ENCODE assay signal across 8 mouse cellular contexts in the genomic region with DNA sequence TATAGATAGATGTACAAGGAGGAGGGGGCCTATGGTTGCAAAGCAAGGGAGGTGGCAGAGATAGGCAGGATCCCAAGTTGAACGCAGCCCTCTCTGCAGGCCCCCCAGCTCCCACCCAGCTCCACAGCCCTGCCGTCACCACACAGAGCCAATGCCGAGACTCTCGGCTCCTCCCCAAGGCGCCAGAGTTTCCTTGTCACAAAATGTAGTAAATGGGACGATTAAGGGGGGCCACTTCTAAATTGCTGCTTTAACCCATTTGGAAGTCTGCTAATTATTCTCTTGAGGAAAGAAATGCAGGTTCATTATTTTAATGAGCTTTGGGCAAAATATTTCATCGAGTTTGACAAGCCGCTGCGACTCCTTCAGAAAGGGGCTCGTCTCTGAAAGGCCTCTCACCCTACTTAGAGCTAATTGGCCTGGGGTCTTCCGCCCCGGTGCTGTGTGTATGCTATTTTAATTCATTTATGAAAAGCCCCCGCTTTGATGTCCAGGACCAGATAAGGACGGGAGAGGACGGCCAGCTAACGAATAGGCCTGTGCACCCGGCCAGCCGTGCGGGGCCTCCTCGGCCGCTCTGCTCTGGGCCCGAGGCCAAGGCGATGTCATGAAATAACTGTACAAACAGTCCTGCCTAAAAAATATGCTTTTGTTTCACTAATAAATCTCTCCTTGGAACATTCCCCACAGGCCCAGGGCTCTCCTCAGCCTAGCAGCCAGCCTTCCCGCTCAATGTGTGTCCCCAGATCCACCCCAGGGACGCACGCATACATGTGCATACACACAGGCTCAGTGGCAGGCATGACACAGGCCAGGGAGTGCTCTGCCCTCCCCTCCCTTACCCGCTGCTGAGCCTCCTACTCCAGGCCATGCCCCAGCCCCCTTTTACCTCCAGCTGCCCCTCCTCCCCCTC.
DNase-seq lines count a peak whose midpoint lies in the region; ATAC-seq lines count a peak whose summit lies in the region.

No protein-coding gene starts in this region.

- DNase-seq in cerebellum, adult 9-10 months: peak; percentile 6
- no peak for DNase-seq in cerebellum, adult 9-11 months
- DNase-seq in gastrocnemius, postnatal 25 days: peak; percentile 75
- DNase-seq in liver: peak; percentile 56
- no peak for DNase-seq in spleen, postnatal 36 days (ENCODE audit: low spot score in 2 of 2)
- no peak for DNase-seq in left cerebral cortex, adult 11 months (ENCODE audit: low spot score)

- H3K9me3 ChIP-seq in hindbrain, embryonic 15.5 days: no peaks in the 10 kb centered on the region
- peaks cover 3% of the 10 kb centered on the region; the same call in 1 of the 2 replicates for H3K9me3 ChIP-seq in neural tube, embryonic 12.5 days

- H3K9ac ChIP-seq in hindbrain, embryonic 15.5 days: no peak overlapping the region
- H3K9ac ChIP-seq in neural tube, embryonic 12.5 days: no peak overlapping the region

- H3K27me3 ChIP-seq in hindbrain, embryonic 15.5 days: no peaks in the 10 kb centered on the region
- H3K27me3 ChIP-seq in neural tube, embryonic 12.5 days (replicated peaks): no peaks in the 10 kb centered on the region

- no peak overlapping the region for H3K4me3 ChIP-seq in hindbrain, embryonic 15.5 days
- H3K4me3 ChIP-seq in neural tube, embryonic 12.5 days: no peak overlapping the region

- peak; percentile 76 for ATAC-seq in hindbrain, embryonic 15.5 days (ENCODE audit: low FRiP score, low read depth)
- ATAC-seq in neural tube, embryonic 12.5 days (ENCODE audit: low FRiP score, low read depth): peak; percentile 72

- no peaks in the 10 kb centered on the region for H3K36me3 ChIP-seq in hindbrain, embryonic 15.5 days
- H3K36me3 ChIP-seq in neural tube, embryonic 12.5 days: no peaks in the 10 kb centered on the region

- H3K4me1 ChIP-seq in hindbrain, embryonic 15.5 days (replicated peaks): peaks cover 22% of the 10 kb centered on the region
- H3K4me1 ChIP-seq in neural tube, embryonic 12.5 days: peaks cover 36% of the 10 kb centered on the region

- 27% methylated on average over 27 of the region's 27 CpGs for WGBS in hindbrain, embryonic 15.5 days
- 47% methylated on average over 27 of the region's 27 CpGs for WGBS in neural tube, embryonic 12.5 days

- H3K27ac ChIP-seq in hindbrain, embryonic 15.5 days (replicated peaks): peak overlapping the region; percentile 58; the same call in 1 of the 2 replicates
- H3K27ac ChIP-seq in neural tube, embryonic 12.5 days: no peak overlapping the region

- no peak overlapping the region; the same call in 1 of the 2 replicates for H3K4me2 ChIP-seq in hindbrain, embryonic 15.5 days
- H3K4me2 ChIP-seq in neural tube, embryonic 12.5 days (replicated peaks): peak overlapping the region; percentile 24

Comparison
In these comparisons a context has a peak if more than half of its experiments do, and no peak if none do; other contexts are left out.
1. DNase-seq: peak in cerebellum, adult 9-10 months (single experiment), gastrocnemius, postnatal 25 days (single experiment) and liver (single experiment); none in cerebellum, adult 9-11 months (single experiment), spleen, postnatal 36 days (0 of 2) and left cerebral cortex, adult 11 months (single experiment).